Mouse (Mus musculus) hindbrain, embryonic 13.5 days (tissue): ENCODE data around the gene 4921524J17Rik. TPM values are rescaled to one million over a fixed set of nuclear protein-coding genes. Genes with fewer than 3 reads are reported as not detected.

Experiments
- ATAC-seq: fragments of 200-750 bp; cut with Nextera tagmentation; 2 replicates; pipeline ENCODE4 v1.8.0; 2017; ENCODE audit warnings: moderate TSS enrichment; ENCODE audit not compliant: low FRiP score
- H3K27ac ChIP-seq: fragments of 300-500 bp; sonication (generic); 2 replicates; pipeline ENCODE4 v1.5.1; 2015; ENCODE audit warnings: inconsistent platforms, mild to moderate bottlenecking, moderate library complexity
- H3K27me3 ChIP-seq: fragments of 300-500 bp; sonication (generic); 2 replicates; pipeline ENCODE4 v1.6.1; 2015; ENCODE audit warnings: mild to moderate bottlenecking, inconsistent platforms
- H3K36me3 ChIP-seq: fragments of 300-500 bp; sonication (generic); 2 replicates; pipeline ENCODE4 v1.6.1; 2015; ENCODE audit warnings: mild to moderate bottlenecking, inconsistent platforms
- H3K4me1 ChIP-seq: fragments of 300-500 bp; sonication (generic); replicated peaks from 2 replicates; pipeline ENCODE4 v1.6.1; 2015; ENCODE audit warnings: inconsistent platforms
- H3K4me2 ChIP-seq: fragments of 300-500 bp; sonication (generic); 2 replicates; pipeline ENCODE4 v1.6.1; 2015; ENCODE audit warnings: inconsistent platforms, mild to moderate bottlenecking, moderate library complexity
- H3K4me3 ChIP-seq: fragments of 300-500 bp; sonication (generic); 2 replicates; pipeline ENCODE4 v1.5.1; 2015; ENCODE audit warnings: mild to moderate bottlenecking, inconsistent platforms
- H3K9ac ChIP-seq: fragments of 300-500 bp; sonication (generic); 2 replicates; pipeline ENCODE4 v1.6.1; 2015; ENCODE audit warnings: mild to moderate bottlenecking, inconsistent platforms
- H3K9me3 ChIP-seq: fragments of 300-500 bp; sonication (generic); 2 replicates; pipeline ENCODE4 v1.6.1; 2016; ENCODE audit warnings: inconsistent platforms
- WGBS: fragments of 180-500 bp; shearing (Covaris S2); methylation state at CpG from one replicate; pipeline ENCODE4 v1.1.7; 2015; 5-methylcytosine and 5-hydroxymethylcytosine counted together
- polyA plus RNA-seq: library from polyadenylated mRNA; unstranded; fragments of >200 nt; fragmentation: Nextera tagmentation; extraction: Ambion mirVana; gene quantifications from 2 replicates; pipeline ENCODE4 v1.2.1, GENCODE M21; 2015

Gene 4921524J17Rik
- polyA plus RNA-seq, 1 experiment from 2014 or later, result 46.7 TPM

GRCm38 (mm10) chr8:85396432-85397079 lies 36.1 kb downstream of the 4921524J17Rik start:
- Histone ChIP-seq H3K9ac (no peak overlapping the region), H3K27ac (no peak overlapping the region), H3K27me3 (no peaks in the 10 kb centered on the region), H3K4me1 (no peaks in the 10 kb centered on the region), H3K4me2 (no peak overlapping the region), H3K4me3 (no peak overlapping the region), H3K36me3 (no peaks in the 10 kb centered on the region), H3K9me3 (no peaks in the 10 kb centered on the region)
- WGBS, result 86% methylated on average over 5 of the region's 5 CpGs
- ATAC-seq, result no peak

GRCm38 (mm10) chr8:85395681-85396431 lies 36.8 kb downstream of the 4921524J17Rik start:
- H3K9me3 ChIP-seq, result no peaks in the 10 kb centered on the region
- H3K4me3 ChIP-seq, result no peak overlapping the region
- no peaks in the 10 kb centered on the region for H3K27me3 ChIP-seq
- WGBS, result 83% methylated on average over 8 of the region's 8 CpGs
- no peak for ATAC-seq
- H3K36me3 ChIP-seq, result no peaks in the 10 kb centered on the region
- no peaks in the 10 kb centered on the region for H3K4me1 ChIP-seq
- no peak overlapping the region for H3K9ac ChIP-seq
- H3K4me2 ChIP-seq, result no peak overlapping the region
- H3K27ac ChIP-seq, result no peak overlapping the region

DNA sequence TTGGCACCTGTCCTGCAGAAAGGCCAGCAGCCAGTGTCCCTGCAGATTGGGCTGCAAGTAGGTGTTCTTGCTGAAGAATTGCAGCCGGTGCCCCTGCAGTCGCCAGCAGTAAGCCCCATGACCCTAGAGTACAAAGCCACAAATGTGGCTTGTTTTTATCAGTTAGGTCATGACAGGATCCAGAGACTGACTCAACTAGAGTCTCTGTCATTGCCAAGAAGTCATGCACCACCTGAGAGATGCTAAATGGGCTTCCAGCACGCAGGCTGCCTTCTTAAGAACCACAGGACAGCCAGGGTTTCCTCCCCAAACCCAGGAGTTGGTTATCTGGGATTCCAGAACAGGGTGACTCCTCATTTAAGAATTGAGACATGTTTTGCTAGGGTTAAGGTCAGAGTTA lies 37.6 kb downstream of the 4921524J17Rik start:
- Histone ChIP-seq H3K27me3 (no peaks in the 10 kb centered on the region), H3K36me3 (no peaks in the 10 kb centered on the region), H3K9ac (no peak overlapping the region), H3K4me3 (no peak overlapping the region), H3K9me3 (no peaks in the 10 kb centered on the region), H3K4me1 (no peaks in the 10 kb centered on the region), H3K27ac (no peak overlapping the region), H3K4me2 (no peak overlapping the region)
- 85% methylated on average over 3 of the region's 3 CpGs for WGBS
- no peak for ATAC-seq

DNA sequence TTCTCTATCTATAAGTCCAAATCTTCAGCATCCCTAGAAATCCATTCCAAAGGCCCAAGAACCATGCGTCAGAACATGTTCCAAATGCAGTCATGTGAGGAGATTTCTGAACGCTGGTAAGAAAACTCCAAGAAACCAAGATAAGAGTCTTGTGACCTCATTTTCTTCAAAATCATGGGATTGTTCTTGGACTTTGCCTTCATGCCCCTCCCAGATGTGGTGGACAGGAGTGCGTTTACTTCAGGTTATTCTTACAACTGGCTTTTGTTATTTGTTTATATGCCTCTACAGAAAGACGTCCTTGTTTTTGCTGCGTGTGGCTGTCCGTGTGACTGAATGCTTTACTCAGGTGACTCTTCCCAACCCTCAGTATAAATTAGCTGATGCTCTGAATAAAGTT lies 39.4 kb downstream of the 4921524J17Rik start:
- WGBS, result 93% methylated on average over 6 of the region's 6 CpGs
- Histone ChIP-seq H3K27me3 (no peaks in the 10 kb centered on the region), H3K9ac (no peak overlapping the region), H3K4me2 (no peak overlapping the region), H3K9me3 (no peaks in the 10 kb centered on the region), H3K4me3 (no peak overlapping the region), H3K4me1 (no peaks in the 10 kb centered on the region), H3K27ac (no peak overlapping the region), H3K36me3 (no peaks in the 10 kb centered on the region)
- ATAC-seq, result no peak

DNA sequence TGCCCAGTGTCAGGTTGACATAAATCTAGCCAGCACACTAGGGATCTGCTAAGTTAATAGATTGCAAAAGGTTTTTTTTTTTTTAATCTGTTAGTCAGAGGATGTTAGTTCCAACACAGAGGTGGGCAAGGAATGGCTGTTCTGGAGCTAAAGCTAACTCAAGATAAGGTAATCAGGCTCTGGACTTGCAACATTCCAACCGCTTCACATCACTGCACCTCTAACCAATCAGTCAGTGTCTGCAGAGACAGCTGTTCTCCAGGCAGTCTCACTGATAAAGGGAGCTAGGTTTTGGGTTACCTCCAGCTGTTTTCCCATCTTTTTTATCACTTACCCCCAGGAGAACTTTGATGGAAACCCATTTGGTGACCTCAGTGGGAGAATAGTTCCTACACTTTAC lies 41.2 kb downstream of the 4921524J17Rik start:
- Histone ChIP-seq H3K27me3 (no peaks in the 10 kb centered on the region), H3K4me1 (no peaks in the 10 kb centered on the region), H3K36me3 (no peaks in the 10 kb centered on the region), H3K9ac (no peak overlapping the region), H3K4me2 (no peak overlapping the region), H3K4me3 (no peak overlapping the region), H3K27ac (no peak overlapping the region), H3K9me3 (no peaks in the 10 kb centered on the region)
- no peak for ATAC-seq
- WGBS, result 88% methylated on average over 1 of the region's 1 CpGs

DNA sequence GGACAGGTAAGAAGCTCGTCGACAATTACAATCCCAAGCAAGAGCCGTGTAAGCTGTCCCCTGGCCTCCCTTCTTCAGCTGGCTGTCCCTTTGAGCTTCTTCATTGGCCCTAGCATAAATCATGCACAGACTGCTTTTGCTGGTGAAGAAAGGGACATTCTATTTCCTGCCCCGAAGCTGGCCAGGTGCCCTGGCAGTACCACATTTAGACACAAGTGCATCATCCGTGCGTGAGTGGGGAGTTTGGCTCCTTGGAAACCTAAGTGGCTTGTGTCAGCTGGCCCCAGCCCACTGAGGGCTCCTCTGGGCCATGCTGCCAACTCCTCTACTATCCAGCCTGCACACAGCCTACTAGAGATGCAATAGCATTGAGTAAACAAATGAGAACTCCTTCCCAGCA lies 46.4 kb downstream of the 4921524J17Rik start, which contains the start of gene Mylk3:
TSS of gene Mylk3 (minus strand) at position 141 of the 400 bp plus-strand sequence.
- no peaks in the 10 kb centered on the region for H3K27me3 ChIP-seq
- no peak within 1 kb of the TSS for H3K4me3 ChIP-seq
- no peak within 1 kb of the TSS for H3K9ac ChIP-seq
- no peaks in the 10 kb centered on the region for H3K36me3 ChIP-seq
- H3K4me1 ChIP-seq, result no peaks in the 10 kb centered on the region
- H3K9me3 ChIP-seq, result no peaks in the 10 kb centered on the region
- 82% methylated on average over 6 of the region's 6 CpGs for WGBS
- no peak within 1 kb of the TSS for H3K27ac ChIP-seq
- no peak for ATAC-seq
- H3K4me2 ChIP-seq, result no peak within 1 kb of the TSS

DNA sequence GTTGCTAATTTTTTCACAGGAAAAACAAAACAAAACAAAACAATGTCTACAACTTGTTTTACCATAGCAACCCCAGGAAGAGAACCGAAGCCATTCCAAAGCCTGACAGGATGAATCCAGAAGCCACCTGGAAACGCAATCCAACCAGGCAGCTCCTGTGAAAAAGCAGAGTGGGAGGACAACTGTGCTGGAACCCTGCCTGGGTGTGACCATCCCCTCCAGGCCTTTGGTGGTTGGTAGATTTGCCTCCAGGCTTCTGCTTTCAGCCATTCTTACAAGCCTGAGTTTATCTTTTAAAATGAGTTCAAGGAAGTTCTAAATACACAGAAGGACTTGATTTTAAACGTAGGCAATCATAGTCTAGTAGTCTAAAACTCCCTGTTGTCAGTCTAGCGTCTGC lies 50.7 kb downstream of the 4921524J17Rik start:
- Histone ChIP-seq H3K4me1 (no peaks in the 10 kb centered on the region), H3K9ac (no peak overlapping the region), H3K4me3 (no peak overlapping the region), H3K27ac (no peak overlapping the region), H3K36me3 (no peaks in the 10 kb centered on the region), H3K27me3 (no peaks in the 10 kb centered on the region), H3K4me2 (no peak overlapping the region), H3K9me3 (no peaks in the 10 kb centered on the region)
- no peak for ATAC-seq
- 85% methylated on average over 4 of the region's 4 CpGs for WGBS

DNA sequence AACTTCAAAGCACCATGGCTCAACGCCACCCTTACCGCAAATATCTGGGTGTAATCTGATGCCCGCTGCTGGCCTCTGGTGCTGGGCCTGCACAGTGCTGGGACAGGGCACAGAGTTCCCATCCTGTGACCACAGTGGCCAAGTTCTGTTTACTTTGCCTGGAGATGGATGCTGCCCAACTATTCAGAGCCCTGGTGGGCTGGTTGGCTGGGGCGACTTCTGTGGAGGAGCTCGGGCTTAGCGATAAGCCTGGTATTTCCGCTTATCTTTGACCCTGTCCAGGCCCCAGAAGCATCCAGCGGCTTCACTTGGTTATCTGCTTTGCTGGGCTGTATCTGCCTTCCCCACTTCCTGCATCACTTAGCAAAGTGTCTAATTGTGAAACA lies 51.8 kb downstream of the 4921524J17Rik start:
- Histone ChIP-seq H3K4me3 (no peak overlapping the region), H3K27ac (no peak overlapping the region), H3K9ac (no peak overlapping the region), H3K4me1 (no peaks in the 10 kb centered on the region), H3K36me3 (no peaks in the 10 kb centered on the region), H3K27me3 (no peaks in the 10 kb centered on the region), H3K9me3 (no peaks in the 10 kb centered on the region), H3K4me2 (no peak overlapping the region)
- 82% methylated on average over 8 of the region's 8 CpGs for WGBS
- ATAC-seq, result no peak

GRCm38 (mm10) chr8:85380123-85380823 lies 52.4 kb downstream of the 4921524J17Rik start:
- no peaks in the 10 kb centered on the region for H3K27me3 ChIP-seq
- H3K9me3 ChIP-seq, result no peaks in the 10 kb centered on the region
- no peak overlapping the region for H3K4me3 ChIP-seq
- no peak for ATAC-seq
- H3K36me3 ChIP-seq, result no peaks in the 10 kb centered on the region
- 82% methylated on average over 10 of the region's 10 CpGs for WGBS
- no peak overlapping the region for H3K4me2 ChIP-seq
- no peaks in the 10 kb centered on the region for H3K4me1 ChIP-seq
- H3K9ac ChIP-seq, result no peak overlapping the region
- no peak overlapping the region for H3K27ac ChIP-seq

DNA sequence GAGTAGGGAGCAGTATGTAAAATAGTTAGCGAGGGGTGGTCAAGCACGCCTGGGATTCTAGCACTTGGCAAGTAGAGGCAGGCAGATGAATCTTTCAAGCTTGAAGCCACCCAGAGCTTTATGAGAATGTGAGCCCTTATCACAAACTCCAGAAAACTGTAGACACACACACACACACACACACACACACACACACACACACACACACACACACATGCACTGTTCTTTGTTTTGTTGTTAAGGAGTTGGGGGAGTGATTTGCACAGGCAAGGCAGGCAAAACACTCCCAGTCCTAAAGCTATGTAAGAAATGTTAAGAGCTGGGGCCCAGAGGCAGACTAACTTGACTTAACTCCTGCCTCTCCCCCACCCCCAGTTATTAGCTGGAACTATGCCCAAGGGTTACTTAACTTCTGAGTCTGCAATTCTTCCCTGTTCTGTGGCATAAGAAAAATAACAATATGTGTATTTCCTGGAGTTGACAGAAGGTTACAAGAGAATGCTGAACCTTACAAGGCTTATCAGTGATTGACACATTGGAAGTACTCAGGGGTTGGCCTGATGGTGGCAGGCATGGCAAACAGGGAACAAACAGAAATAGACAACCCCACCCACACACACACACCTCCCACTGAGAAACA lies 53.4 kb downstream of the 4921524J17Rik start:
- Histone ChIP-seq H3K27ac (no peak overlapping the region), H3K9me3 (no peaks in the 10 kb centered on the region), H3K9ac (no peak overlapping the region), H3K4me2 (no peak overlapping the region), H3K4me3 (no peak overlapping the region), H3K36me3 (no peaks in the 10 kb centered on the region), H3K4me1 (no peaks in the 10 kb centered on the region), H3K27me3 (no peaks in the 10 kb centered on the region)
- 53% methylated on average over 2 of the region's 2 CpGs for WGBS
- ATAC-seq, result no peak

- Histone ChIP-seq H3K27ac (no peak overlapping the region), H3K4me2 (no peak overlapping the region), H3K4me1 (no peaks in the 10 kb centered on the region), H3K27me3 (no peaks in the 10 kb centered on the region), H3K9me3 (no peaks in the 10 kb centered on the region), H3K4me3 (no peak overlapping the region), H3K36me3 (no peaks in the 10 kb centered on the region), H3K9ac (no peak overlapping the region)
- WGBS, result 75% methylated on average over 3 of the region's 3 CpGs
- no peak for ATAC-seq
Measured at GRCm38 (mm10) chr8:85376516-85376915, 56.1 kb downstream of the 4921524J17Rik start.

DNA sequence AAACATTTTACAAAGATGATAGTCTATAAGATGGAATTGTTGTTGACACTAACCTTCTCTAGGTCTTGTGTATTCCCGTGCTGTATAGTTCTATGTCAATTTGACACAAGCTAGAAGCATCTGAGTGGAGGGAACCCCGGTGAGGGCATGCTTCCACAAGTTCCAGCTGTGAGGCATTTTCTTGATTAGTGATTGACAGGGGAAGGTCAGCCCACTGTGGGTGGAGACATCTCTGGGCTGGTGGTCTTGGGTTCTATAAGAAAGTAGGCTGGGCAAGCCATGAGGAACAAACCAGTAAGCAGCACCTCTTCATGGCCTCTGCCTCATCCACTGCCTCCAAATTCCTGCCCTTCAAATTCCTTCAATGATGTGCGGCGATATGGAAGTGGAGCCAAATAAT lies 58.3 kb downstream of the 4921524J17Rik start:
- Histone ChIP-seq H3K4me3 (no peak overlapping the region), H3K9ac (no peak overlapping the region), H3K9me3 (no peaks in the 10 kb centered on the region), H3K27ac (no peak overlapping the region), H3K27me3 (no peaks in the 10 kb centered on the region), H3K36me3 (no peaks in the 10 kb centered on the region), H3K4me2 (no peak overlapping the region), H3K4me1 (no peaks in the 10 kb centered on the region)
- ATAC-seq, result no peak
- 71% methylated on average over 4 of the region's 4 CpGs for WGBS
